Mouse (Mus musculus): ENCODE measurements around the gene Olfr691. TPM values are rescaled to one million over a fixed set of nuclear protein-coding genes. Genes with fewer than 3 reads are reported as not detected.

The Olfr691 gene
- total RNA-seq, 2 experiments from 2014 or later: not detected

Other genes starting within 250 kb of the Olfr691 start
- gene Olfr680-ps1, start 249.5 kb downstream of the Olfr691 start, total RNA-seq (2015; ENCODE audit: low replicate concordance): not detected in 2 replicates
- not detected in 2 replicates for gene Olfr680-ps1, start 249.5 kb downstream of the Olfr691 start, total RNA-seq (2017; ENCODE audit: low replicate concordance)
- gene Olfr681, start 225.4 kb downstream of the Olfr691 start, total RNA-seq (2015; ENCODE audit: low replicate concordance): not detected in 2 replicates
- gene Olfr681, start 225.4 kb downstream of the Olfr691 start, total RNA-seq (2017; ENCODE audit: low replicate concordance): not detected in 2 replicates
- gene Olfr683, start 195.3 kb downstream of the Olfr691 start, total RNA-seq (2015; ENCODE audit: low replicate concordance): not detected in 2 replicates
- not detected in 2 replicates for gene Olfr683, start 195.3 kb downstream of the Olfr691 start, total RNA-seq (2017; ENCODE audit: low replicate concordance)
- gene Olfr684, start 178.6 kb downstream of the Olfr691 start, total RNA-seq (2015; ENCODE audit: low replicate concordance): not detected in 2 replicates
- not detected in 2 replicates for gene Olfr684, start 178.6 kb downstream of the Olfr691 start, total RNA-seq (2017; ENCODE audit: low replicate concordance)
- gene Olfr685, start 156.3 kb downstream of the Olfr691 start, total RNA-seq (2015; ENCODE audit: low replicate concordance): not detected in 2 replicates
- not detected in 2 replicates for gene Olfr685, start 156.3 kb downstream of the Olfr691 start, total RNA-seq (2017; ENCODE audit: low replicate concordance)
- not detected in 2 replicates for gene Olfr686, start 134.8 kb downstream of the Olfr691 start, total RNA-seq (2015; ENCODE audit: low replicate concordance)
- gene Olfr686, start 134.8 kb downstream of the Olfr691 start, total RNA-seq (2017; ENCODE audit: low replicate concordance): not detected in 2 replicates
- gene Olfr688, start 54.2 kb downstream of the Olfr691 start, total RNA-seq (2015; ENCODE audit: low replicate concordance): not detected in 2 replicates
- not detected in 2 replicates for gene Olfr688, start 54.2 kb downstream of the Olfr691 start, total RNA-seq (2017; ENCODE audit: low replicate concordance)
- gene Olfr689, start 31.1 kb downstream of the Olfr691 start, total RNA-seq (2015; ENCODE audit: low replicate concordance): not detected in 2 replicates
- gene Olfr689, start 31.1 kb downstream of the Olfr691 start, total RNA-seq (2017; ENCODE audit: low replicate concordance): not detected in 2 replicates
- not detected in 2 replicates for gene Olfr690, start 8.2 kb downstream of the Olfr691 start, total RNA-seq (2015; ENCODE audit: low replicate concordance)
- gene Olfr690, start 8.2 kb downstream of the Olfr691 start, total RNA-seq (2017; ENCODE audit: low replicate concordance): not detected in 2 replicates
- gene Olfr692, start 26.0 kb upstream of the Olfr691 start, total RNA-seq (2015; ENCODE audit: low replicate concordance): not detected in 2 replicates
- not detected in 2 replicates for gene Olfr692, start 26.0 kb upstream of the Olfr691 start, total RNA-seq (2017; ENCODE audit: low replicate concordance)
- gene Gm5901, start 32.8 kb upstream of the Olfr691 start, total RNA-seq (2015; ENCODE audit: low replicate concordance): not detected in 2 replicates
- 7.6 TPM in 1 of 2 replicates, not detected in the other for gene Gm5901, start 32.8 kb upstream of the Olfr691 start, total RNA-seq (2017; ENCODE audit: low replicate concordance)
- 16.9 and 48.6 TPM in 2 replicates for gene Fam160a2, start 57.8 kb upstream of the Olfr691 start, total RNA-seq (2015; ENCODE audit: low replicate concordance)
- 3.0 and 9.2 TPM in 2 replicates for gene Fam160a2, start 57.8 kb upstream of the Olfr691 start, total RNA-seq (2017; ENCODE audit: low replicate concordance)
- not detected in 2 replicates for gene Cnga4, start 62.3 kb upstream of the Olfr691 start, total RNA-seq (2015; ENCODE audit: low replicate concordance)
- not detected in 2 replicates for gene Cnga4, start 62.3 kb upstream of the Olfr691 start, total RNA-seq (2017; ENCODE audit: low replicate concordance)
- gene Cckbr, start 83.5 kb upstream of the Olfr691 start, total RNA-seq (2015; ENCODE audit: low replicate concordance): not detected in 2 replicates
- not detected in 2 replicates for gene Cckbr, start 83.5 kb upstream of the Olfr691 start, total RNA-seq (2017; ENCODE audit: low replicate concordance)
- not detected in 2 replicates for gene Cavin3, start 140.0 kb upstream of the Olfr691 start, total RNA-seq (2015; ENCODE audit: low replicate concordance)
- gene Cavin3, start 140.0 kb upstream of the Olfr691 start, total RNA-seq (2017; ENCODE audit: low replicate concordance): not detected in 2 replicates
- gene Smpd1, start 212.1 kb upstream of the Olfr691 start, total RNA-seq (2015; ENCODE audit: low replicate concordance): 7.5 and 13.3 TPM in 2 replicates
- gene Smpd1, start 212.1 kb upstream of the Olfr691 start, total RNA-seq (2017; ENCODE audit: low replicate concordance): 9.5 and 13.1 TPM in 2 replicates
- gene Apbb1, start 239.4 kb upstream of the Olfr691 start, total RNA-seq (2015; ENCODE audit: low replicate concordance): not detected in 2 replicates
- 7.3 TPM in 1 of 2 replicates, not detected in the other for gene Apbb1, start 239.4 kb upstream of the Olfr691 start, total RNA-seq (2017; ENCODE audit: low replicate concordance)